8 mouse cellular contexts compared by ENCODE assay signal in the genomic region with DNA sequence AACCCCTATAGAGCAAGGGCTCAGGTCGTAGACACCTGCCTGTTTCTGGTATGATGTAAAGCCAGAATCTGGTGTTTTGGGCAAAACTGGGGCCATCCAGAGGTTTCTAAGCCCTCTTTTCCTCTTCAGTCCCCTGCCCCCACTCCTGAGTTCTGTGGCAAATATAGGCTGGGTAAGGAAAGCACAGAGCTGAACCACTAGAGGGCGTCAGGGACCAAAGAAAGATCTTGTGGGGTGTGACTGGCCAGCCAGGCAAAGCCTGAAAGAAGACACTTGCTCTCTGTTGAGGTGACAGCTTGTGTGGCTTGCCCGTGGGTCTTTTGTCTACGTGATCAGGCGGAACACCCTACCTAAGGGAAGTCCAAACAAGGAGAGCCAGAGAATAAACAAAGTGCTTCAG.
DNase-seq lines count a peak whose midpoint lies in the region; ATAC-seq and TF ChIP-seq lines count a peak whose summit lies in the region.

No protein-coding gene starts in this region.

- peak; percentile 73 for TF ChIP-seq CTCF in C2C12 (IDR thresholded peaks at IDR 0.05; ENCODE audit: control insufficient read depth, insufficient read depth, insufficient read length)
- TF ChIP-seq CTCF in heart, postnatal 0 days (IDR thresholded peaks at IDR 0.05; ENCODE audit: low read depth): peak; percentile 98

- no peaks in the 10 kb centered on the region for H3K27me3 ChIP-seq in C2C12 (ENCODE audit: control insufficient read depth, insufficient read depth, insufficient read length)
- no peaks in the 10 kb centered on the region for H3K27me3 ChIP-seq in forebrain, embryonic 12.5 days
- no peaks in the 10 kb centered on the region for H3K27me3 ChIP-seq in heart, postnatal 0 days (ENCODE audit: control insufficient read depth, insufficient read depth, low read length)
- no peaks in the 10 kb centered on the region for H3K27me3 ChIP-seq in liver, embryonic 15.5 days
- H3K27me3 ChIP-seq in neural tube, embryonic 15.5 days (replicated peaks): 0 out of 2 replicates have a peak, but pooled peaks cover 5% of the 10 kb centered on the region

- H3K4me1 ChIP-seq in forebrain, embryonic 12.5 days: peaks cover 19% of the 10 kb centered on the region
- H3K4me1 ChIP-seq in heart, postnatal 0 days (ENCODE audit: control insufficient read depth, insufficient read depth): peaks cover 38% of the 10 kb centered on the region
- peaks cover 11% of the 10 kb centered on the region for H3K4me1 ChIP-seq in liver, embryonic 15.5 days (replicated peaks)
- peaks cover 12% of the 10 kb centered on the region for H3K4me1 ChIP-seq in neural tube, embryonic 15.5 days

- no peak overlapping the region for H3ac ChIP-seq in C2C12 (ENCODE audit: control insufficient read depth, insufficient read length, low read depth)

- no peaks in the 10 kb centered on the region for H3K79me2 ChIP-seq in C2C12 (ENCODE audit: control insufficient read depth, insufficient read depth)

- no peak overlapping the region for H3K9ac ChIP-seq in forebrain, embryonic 12.5 days
- 0 out of 2 replicates have a peak overlapping the region, but pooled peaks have one; percentile 1 for H3K9ac ChIP-seq in heart, postnatal 0 days (replicated peaks; ENCODE audit: low read depth, low read length)
- H3K9ac ChIP-seq in liver, embryonic 15.5 days: no peak overlapping the region
- no peak overlapping the region for H3K9ac ChIP-seq in neural tube, embryonic 15.5 days (replicated peaks)

- peak; percentile 41; the same call in 1 of the 2 replicates for ATAC-seq in forebrain, embryonic 12.5 days (ENCODE audit: low FRiP score)
- peak; percentile 88 for ATAC-seq in heart, postnatal 0 days (ENCODE audit: insufficient read depth, low read depth)
- 0 out of 2 replicates have a peak, but pooled peaks have one; percentile 28 for ATAC-seq in liver, embryonic 15.5 days (ENCODE audit: insufficient read depth)
- ATAC-seq in neural tube, embryonic 15.5 days (ENCODE audit: low FRiP score): peak; percentile 73; the same call in 1 of the 2 replicates

- no peak for TF ChIP-seq EP300 in heart, postnatal 0 days (IDR thresholded peaks at IDR 0.05; ENCODE audit: low read depth)

- no peaks in the 10 kb centered on the region for H3K79me3 ChIP-seq in C2C12 (ENCODE audit: low read depth)

- no peak overlapping the region for H3K27ac ChIP-seq in forebrain, embryonic 12.5 days
- no peak overlapping the region for H3K27ac ChIP-seq in heart, postnatal 0 days (ENCODE audit: low read depth)
- no peak overlapping the region for H3K27ac ChIP-seq in liver, embryonic 15.5 days (replicated peaks)
- H3K27ac ChIP-seq in neural tube, embryonic 15.5 days (replicated peaks): no peak overlapping the region

- 7% methylated on average over 5 of the region's 5 CpGs for WGBS in forebrain, embryonic 12.5 days
- 18% methylated on average over 5 of the region's 5 CpGs for WGBS in heart, postnatal 0 days
- 9% methylated on average over 5 of the region's 5 CpGs for WGBS in liver, embryonic 15.5 days (ENCODE audit: insufficient replicate concordance)
- 11% methylated on average over 5 of the region's 5 CpGs for WGBS in neural tube, embryonic 15.5 days

- no peaks in the 10 kb centered on the region for H3K36me3 ChIP-seq in C2C12 (ENCODE audit: control insufficient read depth, insufficient read depth)
- no peaks in the 10 kb centered on the region for H3K36me3 ChIP-seq in forebrain, embryonic 12.5 days (replicated peaks)
- H3K36me3 ChIP-seq in heart, postnatal 0 days (replicated peaks; ENCODE audit: control insufficient read depth, insufficient read depth, low read length): no peaks in the 10 kb centered on the region
- H3K36me3 ChIP-seq in liver, embryonic 15.5 days (replicated peaks): no peaks in the 10 kb centered on the region
- no peaks in the 10 kb centered on the region for H3K36me3 ChIP-seq in neural tube, embryonic 15.5 days

- DNase-seq in c-Kit-positive CD71-negative TER-119-negative erythroid progenitor cells, embryonic 14.5 days (ENCODE audit: low read depth): peak; percentile 57
- peak; percentile 90 for DNase-seq in heart, postnatal 0 days (ENCODE audit: low spot score)
- DNase-seq in kidney, postnatal 36 days: peak; percentile 72 to 83
- DNase-seq in testis, postnatal 10 days (ENCODE audit: low spot score): peak; percentile 83

- H3K4me3 ChIP-seq in C2C12 (ENCODE audit: insufficient read depth, poor library complexity, severe bottlenecking): no peak overlapping the region
- no peak overlapping the region for H3K4me3 ChIP-seq in forebrain, embryonic 12.5 days (replicated peaks)
- 0 out of 2 replicates have a peak overlapping the region, but pooled peaks have one; percentile 14 for H3K4me3 ChIP-seq in heart, postnatal 0 days (ENCODE audit: low read depth, low read length)
- no peak overlapping the region for H3K4me3 ChIP-seq in liver, embryonic 15.5 days (replicated peaks)
- H3K4me3 ChIP-seq in neural tube, embryonic 15.5 days (replicated peaks): no peak overlapping the region

- H3K4me2 ChIP-seq in forebrain, embryonic 12.5 days: peak overlapping the region; percentile 24; the same call in 1 of the 2 replicates
- H3K4me2 ChIP-seq in heart, postnatal 0 days (ENCODE audit: low read depth, low read length): peak overlapping the region; percentile 41
- no peak overlapping the region for H3K4me2 ChIP-seq in liver, embryonic 15.5 days
- peak overlapping the region; percentile 30; the same call in 1 of the 2 replicates for H3K4me2 ChIP-seq in neural tube, embryonic 15.5 days

- no peaks in the 10 kb centered on the region for H3K9me3 ChIP-seq in forebrain, embryonic 12.5 days
- no peaks in the 10 kb centered on the region for H3K9me3 ChIP-seq in heart, postnatal 0 days (replicated peaks; ENCODE audit: control insufficient read depth, low read length)
- no peaks in the 10 kb centered on the region for H3K9me3 ChIP-seq in liver, embryonic 15.5 days (replicated peaks)
- no peaks in the 10 kb centered on the region for H3K9me3 ChIP-seq in neural tube, embryonic 15.5 days (replicated peaks)

TF ChIP-seq in C2C12, 6 proteins besides CTCF, POLR2A, EP300 and RAD21:
- TF ChIP-seq CEBPB (IDR thresholded peaks at IDR 0.05; ENCODE audit: low read depth) (no peak), USF1 (IDR thresholded peaks at IDR 0.05; ENCODE audit: low read depth) (no peak), FOSL1 (IDR thresholded peaks at IDR 0.05; ENCODE audit: insufficient read depth, low read length, poor library complexity, severe bottlenecking) (no peak), MAX (IDR thresholded peaks at IDR 0.05) (no peak), MYOG (IDR thresholded peaks at IDR 0.05; ENCODE audit: control insufficient read depth, extremely low read depth, insufficient read length) (no peak), MYOD1 (IDR thresholded peaks at IDR 0.05; ENCODE audit: control insufficient read depth, insufficient read length, low read depth) (no peak)

Comparison
In these comparisons a context has a peak if more than half of its experiments do, and no peak if none do; other contexts are left out.
1. ATAC-seq: peak in every context shown above with its lines; median percentile 88 in heart, postnatal 0 days; 73 in neural tube, embryonic 15.5 days; 41 in forebrain, embryonic 12.5 days; 28 in liver, embryonic 15.5 days.